Mouse (Mus musculus) intestine, embryonic 16.5 days (tissue): ENCODE measurements around the gene Slc32a1. TPM values are rescaled to one million over a fixed set of nuclear protein-coding genes. Genes with fewer than 3 reads are reported as not detected.

Experiments
- ATAC-seq: fragments of 200-750 bp; cut with Nextera tagmentation; 2 replicates; pipeline ENCODE4 v1.8.0; 2017; ENCODE audit warnings: moderate TSS enrichment, moderate library complexity
- H3K27ac ChIP-seq: fragments of 300-500 bp; sonication (generic); 2 replicates; pipeline ENCODE4 v1.5.1; 2014; ENCODE audit warnings: mild to moderate bottlenecking, low read length
- H3K27me3 ChIP-seq: fragments of 300-500 bp; sonication (generic); replicated peaks from 2 replicates; pipeline ENCODE4 v1.6.1; 2014; ENCODE audit warnings: low read length, control low read depth, mixed read lengths; ENCODE audit not compliant: control insufficient read depth, insufficient read depth
- H3K36me3 ChIP-seq: fragments of 300-500 bp; sonication (generic); 2 replicates; pipeline ENCODE4 v1.6.1; 2014; ENCODE audit warnings: low read length, control low read depth; ENCODE audit not compliant: control insufficient read depth, insufficient read depth
- H3K4me1 ChIP-seq: fragments of 300-500 bp; sonication (generic); 2 replicates; pipeline ENCODE4 v1.6.1; 2014; ENCODE audit warnings: low read length, control low read depth, mixed read lengths; ENCODE audit not compliant: control insufficient read depth, insufficient read depth
- H3K4me2 ChIP-seq: fragments of 300-500 bp; sonication (generic); 2 replicates; pipeline ENCODE4 v1.6.1; 2014; ENCODE audit warnings: low read depth, low read length, control low read depth
- H3K4me3 ChIP-seq: fragments of 300-500 bp; sonication (generic); 2 replicates; pipeline ENCODE4 v1.5.1; 2014; ENCODE audit warnings: mild to moderate bottlenecking, low read length
- H3K9ac ChIP-seq: fragments of 300-500 bp; sonication (generic); 2 replicates; pipeline ENCODE4 v1.6.1; 2014; ENCODE audit warnings: low read depth, low read length
- H3K9me3 ChIP-seq: fragments of 300-500 bp; sonication (generic); 2 replicates; pipeline ENCODE4 v1.6.1; 2016; ENCODE audit warnings: low read length, control low read depth; ENCODE audit not compliant: control insufficient read depth
- WGBS: fragments of 180-500 bp; shearing (Covaris S2); extraction: QIAGEN DNeasy Blood & Tissue Kit; methylation state at CpG from one replicate; pipeline ENCODE4 v1.1.7; 2014; 5-methylcytosine and 5-hydroxymethylcytosine counted together
- microRNA counts: library from miRNA; unstranded; fragments of <30 nt; microRNA quantifications from one replicate; lab custom pipeline; 2016
- microRNA-seq: library from miRNA; unstranded; fragments of <30 nt; microRNA quantifications from one replicate; pipeline ENCODE4, GENCODE M21; 2016
- polyA plus RNA-seq: library from polyadenylated mRNA; unstranded; fragments of >200 nt; fragmentation: Nextera tagmentation; extraction: Ambion mirVana; gene quantifications from 2 replicates; pipeline ENCODE4 v1.2.1, GENCODE M21; 2015

The Slc32a1 gene
- polyA plus RNA-seq, 1 experiment from 2014 or later: not detected

- H3K4me3 ChIP-seq: no peak overlapping the region
- H3K36me3 ChIP-seq: no peaks in the 10 kb centered on the region
- no peak for ATAC-seq
- no peaks in the 10 kb centered on the region for H3K27me3 ChIP-seq
- H3K27ac ChIP-seq: no peak overlapping the region
- H3K4me1 ChIP-seq: no peaks in the 10 kb centered on the region
- 65% methylated on average over 7 of the region's 7 CpGs for WGBS
- no peaks in the 10 kb centered on the region for H3K9me3 ChIP-seq
- no peak overlapping the region for H3K4me2 ChIP-seq
- H3K9ac ChIP-seq: no peak overlapping the region
These were observed 40.8 kb downstream of the Slc32a1 start for GRCm38 (mm10) chr2:158651159-158651908.

DNA sequence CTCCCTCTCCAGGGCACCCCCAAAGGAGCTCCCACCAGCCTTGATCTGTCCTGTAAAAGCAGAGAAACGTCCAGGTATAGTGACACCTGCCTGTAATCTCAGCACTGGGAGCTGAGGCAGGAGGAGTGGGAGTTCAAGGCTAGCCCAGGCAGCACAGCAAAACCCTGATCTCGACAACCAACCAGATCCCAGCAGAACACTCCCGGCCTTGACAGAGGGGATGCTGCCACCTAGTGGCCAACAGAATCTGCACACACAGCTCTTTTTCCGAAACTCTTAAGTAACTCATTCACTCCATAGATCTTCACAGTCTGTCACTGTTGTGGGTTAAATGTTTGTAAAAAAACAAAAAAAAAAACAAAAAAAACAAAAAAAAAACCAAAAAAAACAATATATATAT lies 42.4 kb downstream of the Slc32a1 start:
- ATAC-seq: peak; percentile 31; the same call in 1 of the 2 replicates

DNA sequence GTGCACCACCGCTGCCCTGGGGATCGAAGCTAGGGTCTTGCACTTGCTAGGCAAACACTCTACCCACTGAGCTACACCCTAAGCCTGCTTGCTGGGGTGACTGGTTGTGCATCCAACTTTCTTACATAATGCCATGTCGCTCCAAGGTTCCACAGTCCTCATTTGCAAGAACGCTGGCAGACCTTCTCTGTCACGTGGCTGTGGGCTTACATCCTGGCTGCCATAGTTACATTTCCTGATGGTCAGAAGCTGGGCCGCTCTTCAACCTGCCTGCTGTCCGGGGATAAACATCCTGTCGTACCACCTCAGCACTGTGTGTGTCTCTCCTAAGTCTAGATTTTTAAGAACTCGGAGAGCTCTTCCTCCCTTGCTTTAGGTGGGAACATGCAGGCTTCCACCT lies 44.1 kb downstream of the Slc32a1 start:
- H3K27me3 ChIP-seq: no peaks in the 10 kb centered on the region
- H3K9me3 ChIP-seq: no peaks in the 10 kb centered on the region
- peaks cover 6% of the 10 kb centered on the region for H3K4me1 ChIP-seq
- H3K4me3 ChIP-seq: no peak overlapping the region
- H3K36me3 ChIP-seq: no peaks in the 10 kb centered on the region
- 67% methylated on average over 9 of the region's 9 CpGs for WGBS
- no peak for ATAC-seq
- no peak overlapping the region for H3K4me2 ChIP-seq
- no peak overlapping the region; the same call in 1 of the 2 replicates for H3K27ac ChIP-seq
- no peak overlapping the region for H3K9ac ChIP-seq

More for the DNA sequence above, 42.4 kb downstream of the Slc32a1 start:
- no peaks in the 10 kb centered on the region for H3K36me3 ChIP-seq
- peaks cover 1% of the 10 kb centered on the region; the same call in 1 of the 2 replicates for H3K4me1 ChIP-seq
- H3K4me2 ChIP-seq: no peak overlapping the region
- no peaks in the 10 kb centered on the region for H3K27me3 ChIP-seq
- 11% methylated on average over 4 of the region's 4 CpGs for WGBS
- no peak overlapping the region for H3K4me3 ChIP-seq
- no peaks in the 10 kb centered on the region for H3K9me3 ChIP-seq
- H3K27ac ChIP-seq: no peak overlapping the region
- H3K9ac ChIP-seq: no peak overlapping the region

- no peak overlapping the region for H3K27ac ChIP-seq
- no peaks in the 10 kb centered on the region for H3K36me3 ChIP-seq
- 84% methylated on average over 4 of the region's 4 CpGs for WGBS
- no peak overlapping the region for H3K4me3 ChIP-seq
- peaks cover 6% of the 10 kb centered on the region for H3K4me1 ChIP-seq
- H3K4me2 ChIP-seq: no peak overlapping the region
- H3K9ac ChIP-seq: no peak overlapping the region
- H3K27me3 ChIP-seq: no peaks in the 10 kb centered on the region
- no peaks in the 10 kb centered on the region for H3K9me3 ChIP-seq
- no peak for ATAC-seq
These were observed 45.2 kb downstream of the Slc32a1 start for GRCm38 (mm10) chr2:158655806-158656205.

DNA sequence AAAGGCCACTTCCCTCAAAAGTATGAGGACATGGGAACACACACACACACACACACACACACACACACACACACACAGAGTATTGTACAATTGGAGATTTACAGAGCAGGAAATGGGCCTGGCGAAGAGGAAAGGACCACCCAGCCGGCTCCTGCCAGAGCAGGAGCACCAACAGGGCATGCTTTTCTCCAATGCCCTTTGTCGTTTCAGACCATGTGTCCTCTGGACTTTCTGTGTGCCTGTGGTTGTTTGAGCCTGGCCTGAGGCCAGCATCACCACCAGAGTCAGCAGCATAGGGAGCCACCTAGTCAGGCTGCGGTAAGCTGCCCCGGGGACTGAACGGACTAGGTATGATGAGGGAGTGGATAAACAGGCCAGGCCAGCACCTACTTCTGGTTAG lies 48.3 kb downstream of the Slc32a1 start:
- peak overlapping the region; percentile 29; the same call in 1 of the 2 replicates for H3K9ac ChIP-seq
- peaks cover 6% of the 10 kb centered on the region for H3K4me1 ChIP-seq
- no peaks in the 10 kb centered on the region for H3K36me3 ChIP-seq
- peak overlapping the region; percentile 63 for H3K27ac ChIP-seq
- no peaks in the 10 kb centered on the region for H3K9me3 ChIP-seq
- 45% methylated on average over 6 of the region's 6 CpGs for WGBS
- no peak overlapping the region for H3K4me2 ChIP-seq
- H3K27me3 ChIP-seq: no peaks in the 10 kb centered on the region
- ATAC-seq: peak; percentile 68
- no peak overlapping the region for H3K4me3 ChIP-seq

DNA sequence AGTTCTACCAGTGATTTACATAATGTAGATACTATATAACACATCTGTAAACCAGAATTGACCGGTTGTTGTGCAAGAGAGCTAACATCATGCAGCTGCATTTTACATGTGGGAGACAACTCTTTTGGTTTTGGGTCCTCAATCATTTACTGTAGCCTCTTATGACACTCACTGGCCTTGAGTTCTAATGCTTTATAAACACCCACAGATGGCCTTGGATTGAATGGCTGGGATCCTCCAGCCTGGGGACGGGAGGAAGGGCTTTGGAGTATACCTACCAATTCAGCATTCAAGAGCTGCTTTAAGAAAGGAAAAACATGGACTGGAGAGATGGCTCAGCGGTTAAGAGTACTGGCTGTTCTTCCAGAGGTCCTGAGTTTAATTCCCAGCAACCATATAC lies 48.8 kb downstream of the Slc32a1 start:
- 62% methylated on average over 3 of the region's 3 CpGs for WGBS
- H3K9me3 ChIP-seq: no peaks in the 10 kb centered on the region
- no peak; the same call in 1 of the 2 replicates for ATAC-seq
- H3K4me3 ChIP-seq: no peak overlapping the region
- H3K27me3 ChIP-seq: no peaks in the 10 kb centered on the region
- H3K4me1 ChIP-seq: peaks cover 6% of the 10 kb centered on the region
- no peak overlapping the region for H3K4me2 ChIP-seq
- peak overlapping the region; percentile 63 for H3K27ac ChIP-seq
- H3K9ac ChIP-seq: peak overlapping the region; percentile 29; the same call in 1 of the 2 replicates
- no peaks in the 10 kb centered on the region for H3K36me3 ChIP-seq

- Histone ChIP-seq H3K4me2 (no peak within 1 kb of the TSS), H3K27ac (no peak within 1 kb of the TSS), H3K27me3 (peaks cover 30% of the 10 kb centered on the region), H3K9me3 (no peaks in the 10 kb centered on the region), H3K36me3 (no peaks in the 10 kb centered on the region), H3K4me3 (no peak within 1 kb of the TSS), H3K4me1 (peaks cover 29% of the 10 kb centered on the region), H3K9ac (no peak within 1 kb of the TSS)
- ATAC-seq: no peak
- WGBS: 61% methylated on average over 4 of the region's 4 CpGs
These were observed 54.5 kb downstream of the Slc32a1 start, which contains the start of gene Ppp1r16b for GRCm38 (mm10) chr2:158665098-158665497. Gene Ppp1r16b (plus strand): TSS chr2:158665398.

MicroRNA genes within 50 kb of the gene (microRNA counts, 519-probe panel; counts per million panel counts)
- microRNA mmu-miR-3474 (lab: Ali Mortazavi, UCI): 1,065 counts per million, percentile 5 among the panel's probes with 10 or more counts

Small RNAs within 50 kb of the gene (microRNA-seq; reads per million reads assigned to microRNA genes)
- gene Mir3474: 3.2 reads per million, percentile 8 among the genes with 10 or more reads in this experiment

Other genes with a start within 250 kb of the Slc32a1 start
- gene Snhg11, start 235.1 kb upstream of the Slc32a1 start, polyA plus RNA-seq: 4.6 and 5.7 TPM in 2 replicates
- 7.5 and 9.4 TPM in 2 replicates for gene Ralgapb, start 200.9 kb upstream of the Slc32a1 start, polyA plus RNA-seq
- not detected in 2 replicates for gene Adig, start 108.2 kb upstream of the Slc32a1 start, polyA plus RNA-seq
- 0.22 TPM in 2 replicates for gene Arhgap40, start 98.0 kb upstream of the Slc32a1 start, polyA plus RNA-seq
- 1.0 and 3.8 TPM in 2 replicates for gene Actr5, start 14.1 kb downstream of the Slc32a1 start, polyA plus RNA-seq
- 3.5 and 4.0 TPM in 2 replicates for gene Ppp1r16b, start 54.6 kb downstream of the Slc32a1 start, polyA plus RNA-seq
- 39.7 and 45.0 TPM in 2 replicates for gene Fam83d, start 157.3 kb downstream of the Slc32a1 start, polyA plus RNA-seq
- 12.3 and 12.7 TPM in 2 replicates for gene Dhx35, start 184.0 kb downstream of the Slc32a1 start, polyA plus RNA-seq